Mouse (Mus musculus) neural tube, embryonic 14.5 days (tissue): ENCODE results near the gene Rassf3. TPM values are rescaled to one million over a fixed set of nuclear protein-coding genes. Genes with fewer than 3 reads are reported as not detected.

Experiments used
- ATAC-seq: fragments of 200-750 bp; cut with Nextera tagmentation; 2 replicates; pipeline ENCODE4 v1.8.0; 2017; ENCODE audit warnings: low read depth, mild to moderate bottlenecking, moderate TSS enrichment, moderate library complexity
- H3K27ac ChIP-seq: fragments of 300-500 bp; sonication (generic); 2 replicates; pipeline ENCODE4 v1.5.1; 2014; ENCODE audit warnings: low read depth, mild to moderate bottlenecking, control low read depth, low read length, moderate library complexity, mixed read lengths
- H3K27me3 ChIP-seq: fragments of 300-500 bp; sonication (generic); 2 replicates; pipeline ENCODE4 v1.6.1; 2014; ENCODE audit warnings: low read length; ENCODE audit not compliant: control insufficient read depth, insufficient read depth
- H3K36me3 ChIP-seq: fragments of 300-500 bp; sonication (generic); 2 replicates; pipeline ENCODE4 v1.6.1; 2014; ENCODE audit warnings: low read length, mixed read lengths; ENCODE audit not compliant: control insufficient read depth, insufficient read depth
- H3K4me1 ChIP-seq: fragments of 300-500 bp; sonication (generic); 2 replicates; pipeline ENCODE4 v1.6.1; 2014; ENCODE audit warnings: low read length; ENCODE audit not compliant: control insufficient read depth, insufficient read depth
- H3K4me2 ChIP-seq: fragments of 300-500 bp; sonication (generic); 2 replicates; pipeline ENCODE4 v1.6.1; 2014; ENCODE audit warnings: mild to moderate bottlenecking, low read depth, low read length, control low read depth
- H3K4me3 ChIP-seq: fragments of 300-500 bp; sonication (generic); 2 replicates; pipeline ENCODE4 v1.5.1; 2014; ENCODE audit warnings: low read depth, low read length, control low read depth, mixed read lengths
- H3K9ac ChIP-seq: fragments of 300-500 bp; sonication (generic); replicated peaks from 2 replicates; pipeline ENCODE4 v1.6.1; 2014; ENCODE audit warnings: low read depth, mild to moderate bottlenecking, control low read depth, low read length, mixed read lengths
- H3K9me3 ChIP-seq: fragments of 300-500 bp; sonication (generic); 2 replicates; pipeline ENCODE4 v1.6.1; 2016; ENCODE audit warnings: low read length; ENCODE audit not compliant: control insufficient read depth
- WGBS: fragments of 180-500 bp; shearing (Covaris S2); extraction: QIAGEN DNeasy Blood & Tissue Kit; methylation state at CpG from one replicate; pipeline ENCODE4 v1.1.7; 2014; 5-methylcytosine and 5-hydroxymethylcytosine counted together
- polyA plus RNA-seq: library from polyadenylated mRNA; unstranded; fragments of >200 nt; fragmentation: Nextera tagmentation; extraction: Ambion mirVana; gene quantifications from 2 replicates; pipeline ENCODE4 v1.2.1, GENCODE M21; 2014

Rassf3 gene
- polyA plus RNA-seq, 1 experiment from 2014 or later, result 4.1 TPM

- Histone ChIP-seq H3K4me2 (no peak overlapping the region), H3K9me3 (no peaks in the 10 kb centered on the region), H3K36me3 (no peaks in the 10 kb centered on the region), H3K27ac (no peak overlapping the region), H3K4me3 (no peak overlapping the region), H3K27me3 (no peaks in the 10 kb centered on the region), H3K9ac (no peak overlapping the region), H3K4me1 (peaks cover 18% of the 10 kb centered on the region)
- ATAC-seq, result no peak
- 88% methylated on average over 5 of the region's 5 CpGs for WGBS
These were observed 51.1 kb downstream of the Rassf3 start for GRCm38 (mm10) chr10:121425079-121425478.

DNA sequence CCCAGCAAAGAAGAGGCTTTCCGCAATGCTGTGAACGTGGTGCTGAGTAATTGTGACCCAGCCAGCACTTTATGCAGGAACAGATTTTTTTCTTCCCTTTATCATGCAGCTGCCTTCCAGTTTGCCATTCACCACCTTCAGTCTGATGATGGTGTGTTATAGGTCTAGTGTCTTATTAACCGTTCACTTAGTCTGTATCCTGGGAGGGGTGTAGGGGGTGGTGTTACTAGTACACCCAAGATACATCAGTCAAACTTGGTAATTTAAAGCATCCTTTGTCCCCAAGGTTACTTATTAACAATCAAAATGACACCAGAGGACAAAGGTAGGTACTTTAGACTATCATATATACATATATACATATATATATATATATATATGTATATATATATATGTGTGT is 51.7 kb downstream of the Rassf3 start:
- Histone ChIP-seq H3K9ac (no peak overlapping the region), H3K27me3 (no peaks in the 10 kb centered on the region), H3K4me3 (no peak overlapping the region), H3K36me3 (no peaks in the 10 kb centered on the region), H3K9me3 (no peaks in the 10 kb centered on the region), H3K27ac (peak overlapping the region; percentile 85), H3K4me1 (peaks cover 22% of the 10 kb centered on the region), H3K4me2 (no peak overlapping the region)
- no peak for ATAC-seq
- WGBS, result 66% methylated on average over 3 of the region's 3 CpGs

GRCm38 (mm10) chr10:121423541-121424349 is 52.4 kb downstream of the Rassf3 start:
- 29% methylated on average over 16 of the region's 16 CpGs for WGBS
- H3K9ac ChIP-seq, result no peak overlapping the region
- no peaks in the 10 kb centered on the region for H3K36me3 ChIP-seq
- peak overlapping the region; percentile 6; the same call in 1 of the 2 replicates for H3K4me2 ChIP-seq
- H3K4me3 ChIP-seq, result no peak overlapping the region
- ATAC-seq, result peak; percentile 33; the same call in 1 of the 2 replicates
- no peaks in the 10 kb centered on the region for H3K27me3 ChIP-seq
- peak overlapping the region; percentile 85 for H3K27ac ChIP-seq
- peaks cover 22% of the 10 kb centered on the region for H3K4me1 ChIP-seq
- H3K9me3 ChIP-seq, result no peaks in the 10 kb centered on the region

DNA sequence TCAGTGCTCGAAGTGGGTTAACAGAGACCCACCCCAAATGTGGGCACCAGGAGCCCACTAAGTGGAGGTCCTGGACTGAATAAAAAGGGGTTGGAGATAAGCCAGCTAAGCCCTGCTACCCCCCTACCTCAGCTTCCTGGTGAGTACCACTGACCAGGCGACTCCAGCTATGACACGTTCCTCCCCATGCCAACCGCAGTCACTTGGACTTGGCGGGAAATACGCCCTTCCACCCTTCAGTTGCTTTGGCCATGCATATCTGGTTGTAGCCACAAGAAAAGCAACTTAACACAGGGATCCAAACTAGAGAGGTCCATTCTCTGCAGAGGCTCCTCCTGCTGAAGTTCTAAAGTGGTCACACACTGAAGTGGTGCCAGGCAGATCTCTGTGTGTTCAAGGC is 53.9 kb downstream of the Rassf3 start:
- Histone ChIP-seq H3K36me3 (no peaks in the 10 kb centered on the region), H3K9me3 (no peaks in the 10 kb centered on the region), H3K27me3 (no peaks in the 10 kb centered on the region), H3K4me2 (no peak overlapping the region), H3K4me1 (peaks cover 22% of the 10 kb centered on the region), H3K9ac (no peak overlapping the region), H3K27ac (no peak overlapping the region), H3K4me3 (no peak overlapping the region)
- ATAC-seq, result no peak
- WGBS, result 89% methylated on average over 6 of the region's 6 CpGs

DNA sequence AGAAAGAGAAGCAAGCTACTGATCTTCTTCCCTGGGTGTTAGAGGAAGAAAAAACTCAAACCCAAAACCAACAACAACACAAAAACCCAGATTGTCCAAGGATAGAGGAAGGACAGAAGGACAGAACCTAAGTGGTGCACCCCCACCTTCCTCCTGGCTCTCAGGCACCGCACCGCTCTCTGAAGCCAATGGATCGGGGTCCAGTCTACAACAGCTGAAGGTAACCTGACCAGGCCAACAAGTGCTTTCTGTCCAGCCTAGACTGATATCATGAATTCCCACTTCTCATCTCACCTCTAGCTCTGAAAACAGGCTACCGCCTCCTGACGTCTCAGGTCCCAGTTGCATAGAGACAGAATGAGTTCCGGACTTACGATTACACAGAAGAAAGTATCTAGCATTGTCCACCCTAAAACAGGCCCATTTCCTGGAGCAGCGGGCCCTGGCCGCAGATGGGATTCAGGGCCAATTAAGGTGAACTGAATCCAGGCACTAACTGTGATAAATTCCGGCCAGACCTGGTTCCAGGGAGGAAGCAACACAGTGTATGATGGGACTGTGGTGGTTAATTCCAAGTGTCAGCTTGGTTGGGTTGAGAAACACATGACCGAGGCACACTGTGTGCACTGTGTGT is 54.4 kb downstream of the Rassf3 start:
- no peak for ATAC-seq
- H3K9ac ChIP-seq, result no peak overlapping the region
- WGBS, result 94% methylated on average over 11 of the region's 11 CpGs
- H3K27me3 ChIP-seq, result no peaks in the 10 kb centered on the region
- peaks cover 22% of the 10 kb centered on the region for H3K4me1 ChIP-seq
- no peak overlapping the region for H3K4me3 ChIP-seq
- H3K4me2 ChIP-seq, result no peak overlapping the region
- no peaks in the 10 kb centered on the region for H3K9me3 ChIP-seq
- H3K27ac ChIP-seq, result no peak overlapping the region
- H3K36me3 ChIP-seq, result no peaks in the 10 kb centered on the region

DNA sequence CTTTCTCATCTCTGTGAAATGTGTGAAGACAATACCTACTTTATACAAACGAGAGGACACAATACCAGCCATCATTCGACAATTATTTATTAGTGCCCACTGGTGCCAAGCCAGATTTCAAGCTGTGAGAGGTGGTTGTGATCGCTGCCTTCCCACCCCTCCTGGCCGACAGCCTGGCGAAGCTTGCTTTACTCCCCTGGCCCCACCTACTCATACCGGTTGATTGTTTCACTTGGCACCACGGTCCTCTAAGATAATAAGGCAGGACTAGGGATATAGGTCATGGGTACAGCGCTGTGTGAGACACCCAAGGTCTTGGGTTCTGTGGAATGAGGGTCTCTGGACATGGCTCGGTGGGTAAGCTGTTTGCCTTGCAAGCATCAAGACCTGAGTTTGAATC is 55.1 kb downstream of the Rassf3 start:
- no peak overlapping the region for H3K4me3 ChIP-seq
- peaks cover 22% of the 10 kb centered on the region for H3K4me1 ChIP-seq
- H3K9me3 ChIP-seq, result no peaks in the 10 kb centered on the region
- no peak overlapping the region for H3K9ac ChIP-seq
- H3K36me3 ChIP-seq, result no peaks in the 10 kb centered on the region
- H3K4me2 ChIP-seq, result no peak overlapping the region
- no peak for ATAC-seq
- no peak overlapping the region for H3K27ac ChIP-seq
- H3K27me3 ChIP-seq, result no peaks in the 10 kb centered on the region
- 38% methylated on average over 9 of the region's 9 CpGs for WGBS

DNA sequence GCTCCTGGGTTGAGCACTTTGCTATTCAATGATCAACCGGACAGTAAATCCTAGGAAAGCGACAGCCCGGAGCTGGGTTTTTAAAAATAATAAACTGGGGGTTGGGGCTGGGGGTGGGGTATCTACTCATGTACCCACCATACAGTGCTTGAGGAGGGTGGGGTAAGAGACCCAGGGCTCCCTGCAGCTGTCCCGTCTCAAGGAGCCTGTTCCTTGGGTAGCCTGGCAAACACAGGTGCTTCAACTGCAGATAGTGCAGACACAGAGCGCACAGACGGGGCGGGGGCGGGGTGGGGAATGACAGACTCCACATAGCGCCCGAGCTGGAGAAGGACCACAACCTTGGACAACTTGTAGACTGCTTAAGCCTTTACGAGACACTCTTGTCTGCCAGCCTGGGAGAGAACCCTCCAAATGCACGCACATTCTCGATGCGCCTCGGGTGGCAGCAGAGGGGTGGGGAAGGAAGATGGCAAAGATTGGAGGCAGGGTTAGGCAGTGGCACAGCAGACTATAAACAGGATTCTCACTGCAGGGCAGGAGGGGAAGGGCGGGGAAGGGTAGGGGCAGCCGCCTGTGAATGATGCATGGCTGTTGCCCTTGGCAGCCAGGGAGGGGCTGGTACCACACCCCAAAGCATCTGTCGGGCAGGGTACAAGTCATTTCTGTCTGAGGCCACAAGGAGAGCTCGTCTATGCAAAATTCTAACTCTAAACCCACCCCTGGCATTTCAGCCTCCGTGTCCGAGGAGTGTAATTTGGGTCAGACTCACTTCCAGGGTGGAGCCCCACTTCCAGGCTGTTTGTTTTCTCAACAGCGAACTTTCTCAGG is 56.3 kb downstream of the Rassf3 start:
- H3K27me3 ChIP-seq, result no peaks in the 10 kb centered on the region
- no peaks in the 10 kb centered on the region for H3K9me3 ChIP-seq
- 46% methylated on average over 22 of the region's 22 CpGs for WGBS
- no peak overlapping the region for H3K4me3 ChIP-seq
- ATAC-seq, result peak; percentile 74
- H3K27ac ChIP-seq, result no peak overlapping the region
- H3K4me1 ChIP-seq, result peaks cover 22% of the 10 kb centered on the region
- no peaks in the 10 kb centered on the region for H3K36me3 ChIP-seq
- H3K4me2 ChIP-seq, result no peak overlapping the region
- H3K9ac ChIP-seq, result no peak overlapping the region

- no peak overlapping the region for H3K4me2 ChIP-seq
- H3K4me3 ChIP-seq, result no peak overlapping the region
- WGBS, result 68% methylated on average over 14 of the region's 14 CpGs
- no peaks in the 10 kb centered on the region for H3K36me3 ChIP-seq
- peaks cover 15% of the 10 kb centered on the region for H3K4me1 ChIP-seq
- no peak overlapping the region for H3K27ac ChIP-seq
- H3K9me3 ChIP-seq, result no peaks in the 10 kb centered on the region
- no peaks in the 10 kb centered on the region for H3K27me3 ChIP-seq
- H3K9ac ChIP-seq, result no peak overlapping the region
- no peak for ATAC-seq
These were observed 57.3 kb downstream of the Rassf3 start for GRCm38 (mm10) chr10:121418835-121419234.

GRCm38 (mm10) chr10:121414127-121414526 is 62.0 kb downstream of the Rassf3 start:
- 80% methylated on average over 13 of the region's 13 CpGs for WGBS
- no peaks in the 10 kb centered on the region for H3K9me3 ChIP-seq
- H3K4me2 ChIP-seq, result no peak overlapping the region
- no peak overlapping the region for H3K27ac ChIP-seq
- H3K9ac ChIP-seq, result no peak overlapping the region
- no peaks in the 10 kb centered on the region for H3K4me1 ChIP-seq
- H3K36me3 ChIP-seq, result no peaks in the 10 kb centered on the region
- H3K27me3 ChIP-seq, result no peaks in the 10 kb centered on the region
- ATAC-seq, result no peak
- H3K4me3 ChIP-seq, result no peak overlapping the region
